Mouse (Mus musculus) brain, embryonic 14.5 days (tissue): Measurements from ENCODE around the gene Antxr1. TPM values are rescaled to one million over a fixed set of nuclear protein-coding genes. Genes with fewer than 3 reads are reported as not detected.

ENCODE experiments used
- DNase-seq: peaks from one replicate; pipeline ENCODE4 v3.0.0-alpha.2; 2011; ENCODE audit warnings: low read depth
- CTCF ChIP-seq: fragments of 200-500 bp; IDR thresholded peaks from 2 replicates; pipeline ENCODE4 v1.5.1; 2012; ENCODE audit warnings: inconsistent platforms, mild to moderate bottlenecking, moderate library complexity, borderline replicate concordance; ENCODE audit not compliant: insufficient read depth, insufficient read length; ENCODE audit errors: extremely low read depth
- POLR2A ChIP-seq: fragments of 200-500 bp; IDR thresholded peaks from 2 replicates; pipeline ENCODE4 v1.6.1; 2012; ENCODE audit warnings: mild to moderate bottlenecking, inconsistent platforms, borderline replicate concordance; ENCODE audit not compliant: poor library complexity, insufficient read depth, insufficient read length, severe bottlenecking; ENCODE audit errors: extremely low read depth
- polyA plus RNA-seq: library from polyadenylated mRNA; depleted of rRNA; stranded (reverse); fragments of >200 nt; gene quantifications from 2 replicates; pipeline ENCODE4 v1.2.3, GENCODE M21; 2012

Gene Antxr1
- polyA plus RNA-seq, 1 experiment: 10.0 TPM

GRCm38 (mm10) chr6:87165536-87166311, 169.9 kb downstream of the Antxr1 start:
- DNase-seq: peak; percentile 35

GRCm38 (mm10) chr6:87161391-87162263, 174.0 kb downstream of the Antxr1 start:
- no peak for DNase-seq
- TF ChIP-seq POLR2A: no peak
- no peak for TF ChIP-seq CTCF

More at GRCm38 (mm10) chr6:87165536-87166311, 169.9 kb downstream of the Antxr1 start:
- TF ChIP-seq POLR2A: no peak
- no peak for TF ChIP-seq CTCF

DNA sequence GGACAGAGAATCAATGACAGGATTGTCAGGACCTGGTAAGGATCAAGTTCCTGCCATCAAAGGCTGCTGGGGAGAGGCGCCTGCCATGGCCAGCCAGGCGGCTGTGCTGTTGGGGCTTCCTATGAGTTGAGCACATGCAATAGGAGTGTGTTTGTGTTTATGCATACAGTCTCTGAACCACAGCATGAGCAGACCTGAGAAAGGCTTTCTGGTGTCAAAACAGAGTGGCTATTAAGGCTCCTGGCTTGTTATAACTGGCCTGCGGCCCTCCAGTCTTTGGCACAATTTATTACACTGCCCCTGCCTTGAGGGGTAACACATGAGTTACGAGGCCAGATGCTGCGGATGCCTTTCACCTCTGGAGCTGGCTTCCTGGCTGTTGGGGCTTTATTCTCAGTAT, 175.4 kb downstream of the Antxr1 start:
- DNase-seq: no peak

GRCm38 (mm10) chr6:87158062-87158623, 177.5 kb downstream of the Antxr1 start:
- DNase-seq: peak; percentile 53
- no peak for TF ChIP-seq POLR2A
- TF ChIP-seq CTCF: no peak

More for the DNA sequence above, 175.4 kb downstream of the Antxr1 start:
- TF ChIP-seq POLR2A: no peak
- TF ChIP-seq CTCF: no peak

DNA sequence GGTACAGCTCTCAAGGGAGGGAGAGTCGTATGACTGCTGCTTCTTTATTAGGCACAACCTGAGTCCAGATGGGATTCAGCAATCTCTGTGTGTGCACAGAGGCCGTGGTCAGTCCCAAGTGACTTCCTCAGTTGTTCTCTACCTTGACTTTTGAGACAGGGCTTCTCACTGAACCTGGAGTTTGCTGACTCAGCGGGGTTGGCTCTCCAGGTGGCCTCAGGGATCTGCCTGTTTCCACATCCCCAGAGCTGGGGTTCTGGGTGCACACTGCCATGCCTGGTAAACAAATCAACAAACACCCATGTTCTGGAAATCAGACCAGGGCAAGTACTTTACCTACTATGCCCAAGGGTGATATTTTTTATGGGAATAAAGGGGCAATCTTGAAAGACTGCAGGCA, 181.8 kb downstream of the Antxr1 start:
- DNase-seq: no peak
- TF ChIP-seq POLR2A (no peak), CTCF (no peak)

- DNase-seq: no peak
- TF ChIP-seq CTCF (no peak), POLR2A (no peak)
Observed at GRCm38 (mm10) chr6:87153231-87153580, 182.4 kb downstream of the Antxr1 start.

DNA sequence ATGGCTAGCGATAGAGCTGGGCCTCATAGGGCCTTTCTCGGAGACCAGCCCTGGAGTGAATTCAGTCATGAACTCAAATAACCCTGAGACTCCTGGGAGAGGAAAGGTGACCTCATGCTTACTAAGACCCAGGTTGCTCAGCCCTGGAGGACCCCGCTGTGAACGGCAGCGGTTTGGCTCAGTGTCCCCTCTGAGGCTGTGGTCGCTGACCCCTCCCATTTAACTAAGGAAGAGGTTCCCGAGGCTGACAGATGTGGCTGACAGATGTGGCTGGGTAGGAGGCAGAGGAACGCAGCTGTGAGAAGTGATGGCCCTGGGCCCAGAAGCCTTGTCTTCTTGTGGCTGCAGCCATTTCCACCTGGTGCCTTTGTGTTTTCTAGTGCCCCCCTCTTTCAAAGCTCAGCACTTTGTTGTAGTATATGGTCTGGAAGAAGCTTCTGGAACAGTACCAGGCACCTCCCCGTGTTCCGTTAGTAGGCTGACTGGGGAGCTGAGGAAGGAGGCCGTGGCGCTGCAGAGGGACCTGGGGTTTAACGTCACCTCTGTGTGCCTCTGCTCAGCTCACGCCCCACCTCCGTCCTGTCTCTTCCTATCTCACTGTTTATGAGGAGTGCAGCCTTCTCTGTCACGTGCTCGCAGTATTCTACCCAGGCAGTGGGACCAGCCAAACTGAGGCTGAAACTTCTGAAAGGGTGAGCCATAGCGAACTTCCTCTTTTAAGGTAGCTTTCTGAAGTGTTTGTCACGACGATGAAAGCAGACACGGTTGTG, 183.0 kb downstream of the Antxr1 start:
- DNase-seq: no peak

GRCm38 (mm10) chr6:87151427-87151826, 184.2 kb downstream of the Antxr1 start:
- no peak for DNase-seq
- TF ChIP-seq CTCF: no peak
- no peak for TF ChIP-seq POLR2A

More for the DNA sequence above, 183.0 kb downstream of the Antxr1 start:
- TF ChIP-seq POLR2A (no peak), CTCF (no peak)

DNA sequence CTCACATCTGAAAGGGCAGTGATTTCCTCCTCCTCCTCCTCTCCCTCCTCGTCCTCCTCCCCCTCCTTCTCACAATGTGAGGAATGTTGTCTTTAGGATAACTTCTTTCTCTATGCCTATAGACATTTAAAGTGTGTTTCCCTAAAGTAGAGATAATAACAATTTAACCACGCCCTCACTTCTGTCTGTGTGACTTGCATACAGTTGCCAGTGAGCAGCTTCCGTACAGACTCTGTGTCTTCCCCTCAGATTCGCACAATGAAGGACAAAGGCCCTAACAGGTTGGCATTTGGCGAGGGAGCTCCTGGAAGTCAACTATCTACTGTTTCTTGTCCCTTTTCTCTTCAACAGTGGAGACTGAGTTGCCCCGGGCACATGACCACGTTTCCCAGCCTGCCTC, 185.2 kb downstream of the Antxr1 start:
- TF ChIP-seq POLR2A (no peak), CTCF (no peak)
- no peak for DNase-seq

DNA sequence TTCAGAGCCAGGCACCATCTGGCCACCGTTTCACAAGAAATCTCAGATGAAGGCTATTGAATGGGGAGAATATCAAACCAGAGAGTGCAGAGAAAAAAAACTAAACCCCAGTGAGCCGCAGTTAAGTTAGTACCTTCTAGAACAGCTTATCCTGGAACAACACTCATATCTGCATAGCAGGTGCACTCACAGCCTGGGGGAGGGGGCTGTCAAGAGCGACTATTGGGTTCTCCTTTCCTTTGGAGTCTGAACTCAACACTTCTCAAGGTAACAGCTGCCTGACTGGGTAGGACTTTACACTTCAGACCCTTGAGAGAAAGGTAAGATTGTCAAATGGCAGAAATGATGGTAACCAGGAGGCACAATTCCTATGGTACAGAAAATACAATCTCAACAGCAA, 187.7 kb downstream of the Antxr1 start:
- TF ChIP-seq POLR2A (no peak), CTCF (no peak)
- no peak for DNase-seq

DNA sequence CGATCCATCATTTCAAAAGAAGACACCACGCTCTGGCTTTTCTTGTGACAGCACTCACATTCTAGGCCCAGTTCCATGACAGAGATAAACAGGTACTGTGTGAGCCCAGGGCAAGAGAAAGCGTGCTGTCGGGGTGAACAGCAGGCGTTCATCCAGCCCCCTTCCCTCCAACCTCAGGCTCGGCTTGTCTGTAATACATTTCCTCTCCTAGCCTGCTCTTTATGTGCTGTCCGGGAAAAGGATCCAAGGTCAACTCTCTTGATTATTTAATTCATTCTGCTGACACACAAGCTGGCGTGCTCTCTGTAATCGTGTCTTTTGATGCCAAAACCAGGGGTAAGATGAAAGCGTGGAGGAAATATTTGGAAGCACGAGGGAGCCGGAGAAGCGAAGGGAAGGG, 192.0 kb downstream of the Antxr1 start:
- no peak for TF ChIP-seq CTCF
- TF ChIP-seq POLR2A: no peak
- DNase-seq: peak; percentile 47

DNA sequence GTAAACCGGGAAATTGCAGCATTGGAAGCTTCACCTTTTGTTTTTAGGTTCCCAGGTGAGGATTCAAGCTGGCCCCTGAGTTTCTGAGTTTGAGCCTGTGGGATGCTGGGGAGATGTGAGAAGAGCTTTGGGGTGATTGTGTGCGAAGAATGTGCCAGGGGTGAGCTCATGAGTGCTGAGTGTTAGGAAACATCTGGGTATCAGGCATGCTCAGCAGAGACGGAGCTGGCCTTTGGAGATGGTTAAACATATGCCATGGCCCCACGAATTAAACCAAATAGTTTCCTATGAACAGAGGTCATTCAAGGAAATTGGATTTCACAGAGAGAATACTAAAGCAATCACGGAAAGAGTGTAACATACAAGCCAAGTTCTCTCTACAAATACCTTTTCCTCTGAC, 193.4 kb downstream of the Antxr1 start:
- no peak for DNase-seq
- TF ChIP-seq POLR2A: no peak
- TF ChIP-seq CTCF: no peak
